Mouse (Mus musculus) liver, postnatal 0 days (tissue): Measurements from ENCODE around the gene Rph3al. TPM values are rescaled to one million over a fixed set of nuclear protein-coding genes. Genes with fewer than 3 reads are reported as not detected.

Experiments
- ATAC-seq: fragments of 200-750 bp; cut with Nextera tagmentation; 2 replicates; pipeline ENCODE4 v1.8.0; 2017; ENCODE audit warnings: mild to moderate bottlenecking, moderate library complexity
- DNase-seq: peaks from one replicate; pipeline ENCODE4 v3.0.0-alpha.2; 2016
- H3K27ac ChIP-seq: fragments of 300-500 bp; sonication (generic); 2 replicates; pipeline ENCODE4 v1.5.1; 2014; ENCODE audit warnings: antibody characterized with exemption, moderate library complexity, mild to moderate bottlenecking, low read depth
- H3K27me3 ChIP-seq: fragments of 300-500 bp; sonication (generic); 2 replicates; pipeline ENCODE4 v1.6.1; 2014; ENCODE audit warnings: low read length, control low read depth, mixed read lengths; ENCODE audit not compliant: insufficient read depth
- H3K36me3 ChIP-seq: fragments of 300-500 bp; sonication (generic); replicated peaks from 2 replicates; pipeline ENCODE4 v1.6.1; 2014; ENCODE audit warnings: mild to moderate bottlenecking, control low read depth, low read length, moderate library complexity, mixed read lengths; ENCODE audit not compliant: insufficient read depth
- H3K4me1 ChIP-seq: fragments of 300-500 bp; sonication (generic); 2 replicates; pipeline ENCODE4 v1.6.1; 2014; ENCODE audit warnings: antibody characterized with exemption, mild to moderate bottlenecking, control low read depth; ENCODE audit not compliant: insufficient read depth
- H3K4me2 ChIP-seq: fragments of 300-500 bp; sonication (generic); 2 replicates; pipeline ENCODE4 v1.6.1; 2014; ENCODE audit warnings: low read depth, mild to moderate bottlenecking, low read length, moderate library complexity, mixed read lengths
- H3K4me3 ChIP-seq: fragments of 300-500 bp; sonication (generic); 2 replicates; pipeline ENCODE4 v1.5.1; 2014; ENCODE audit warnings: low read depth, low read length
- H3K9ac ChIP-seq: fragments of 300-500 bp; sonication (generic); replicated peaks from 2 replicates; pipeline ENCODE4 v1.6.1; 2014; ENCODE audit warnings: mild to moderate bottlenecking, moderate library complexity
- H3K9me3 ChIP-seq: fragments of 300-500 bp; sonication (generic); 2 replicates; pipeline ENCODE4 v1.6.1; 2016; ENCODE audit warnings: mild to moderate bottlenecking, control low read depth, low read length, mixed read lengths
- CTCF ChIP-seq: sonication (generic); IDR thresholded peaks from 2 replicates; pipeline ENCODE4 v1.5.1; 2016; ENCODE audit warnings: antibody characterized with exemption, low read depth
- EP300 ChIP-seq: IDR thresholded peaks from 2 replicates; pipeline ENCODE4 v1.6.1; 2016; ENCODE audit warnings: antibody characterized with exemption, low read depth, mild to moderate bottlenecking
- WGBS: fragments of 180-500 bp; shearing (Covaris S2); extraction: QIAGEN DNeasy Blood & Tissue Kit; methylation state at CpG from one replicate; pipeline ENCODE4 v1.1.7; 2014; ENCODE audit not compliant: insufficient replicate concordance; 5-methylcytosine and 5-hydroxymethylcytosine counted together
- polyA plus RNA-seq: library from polyadenylated mRNA; unstranded; fragments of >200 nt; fragmentation: Nextera tagmentation; extraction: Ambion mirVana; gene quantifications from 2 replicates; pipeline ENCODE4 v1.2.1, GENCODE M21; 2015

Rph3al gene
- polyA plus RNA-seq, 1 experiment from 2014 or later, result 0.83 TPM

- ATAC-seq, result no peak
- DNase-seq, result no peak
- Histone ChIP-seq H3K27me3 (no peaks in the 10 kb centered on the region), H3K9ac (no peak overlapping the region), H3K27ac (no peak overlapping the region), H3K36me3 (no peaks in the 10 kb centered on the region), H3K9me3 (no peaks in the 10 kb centered on the region), H3K4me3 (no peak overlapping the region), H3K4me1 (no peaks in the 10 kb centered on the region), H3K4me2 (no peak overlapping the region)
- 65% methylated on average over 6 of the region's 6 CpGs for WGBS
- no peak for TF ChIP-seq CTCF
- no peak for TF ChIP-seq EP300
Observed at GRCm38 (mm10) chr11:75919139-75919538, 19.1 kb downstream of the Rph3al start.

GRCm38 (mm10) chr11:75917340-75917739 lies 20.9 kb downstream of the Rph3al start:
- H3K4me1 ChIP-seq, result no peaks in the 10 kb centered on the region
- H3K4me2 ChIP-seq, result no peak overlapping the region
- H3K27me3 ChIP-seq, result no peaks in the 10 kb centered on the region
- 52% methylated on average over 3 of the region's 3 CpGs for WGBS
- H3K27ac ChIP-seq, result no peak overlapping the region
- no peak overlapping the region for H3K4me3 ChIP-seq
- H3K9ac ChIP-seq, result no peak overlapping the region
- no peaks in the 10 kb centered on the region for H3K9me3 ChIP-seq
- no peak for DNase-seq
- TF ChIP-seq CTCF, result no peak
- TF ChIP-seq EP300, result no peak
- H3K36me3 ChIP-seq, result no peaks in the 10 kb centered on the region
- no peak for ATAC-seq

DNA sequence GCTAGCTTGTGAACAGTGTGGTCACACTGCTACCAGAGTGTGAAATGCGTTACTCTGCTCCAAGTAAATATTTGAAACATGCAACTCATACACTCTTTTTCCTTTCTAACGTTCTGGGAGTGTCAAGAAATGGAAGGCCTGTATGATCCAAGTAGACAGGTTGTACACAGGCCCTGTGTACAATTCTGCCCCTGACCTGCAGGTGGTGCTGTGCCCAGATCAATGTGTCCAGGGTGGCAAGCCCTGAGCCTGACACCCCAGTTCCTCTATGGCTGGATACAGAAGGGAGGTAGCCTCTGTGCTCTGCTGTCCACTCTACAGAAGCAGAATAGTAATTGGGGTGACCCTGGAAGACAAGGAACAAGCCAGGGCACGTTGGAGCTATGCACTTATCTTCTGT lies 24.3 kb downstream of the Rph3al start:
- H3K4me2 ChIP-seq, result no peak overlapping the region
- H3K9ac ChIP-seq, result no peak overlapping the region
- H3K27me3 ChIP-seq, result no peaks in the 10 kb centered on the region
- TF ChIP-seq EP300 (no peak), CTCF (peak; percentile 89)
- ATAC-seq (peak; percentile 61; the same call in 1 of the 2 replicates), DNase-seq (peak; percentile 77)
- H3K9me3 ChIP-seq, result no peaks in the 10 kb centered on the region
- no peak overlapping the region for H3K4me3 ChIP-seq
- 40% methylated on average over 3 of the region's 3 CpGs for WGBS
- no peaks in the 10 kb centered on the region for H3K36me3 ChIP-seq
- H3K4me1 ChIP-seq, result no peaks in the 10 kb centered on the region
- H3K27ac ChIP-seq, result no peak overlapping the region

DNA sequence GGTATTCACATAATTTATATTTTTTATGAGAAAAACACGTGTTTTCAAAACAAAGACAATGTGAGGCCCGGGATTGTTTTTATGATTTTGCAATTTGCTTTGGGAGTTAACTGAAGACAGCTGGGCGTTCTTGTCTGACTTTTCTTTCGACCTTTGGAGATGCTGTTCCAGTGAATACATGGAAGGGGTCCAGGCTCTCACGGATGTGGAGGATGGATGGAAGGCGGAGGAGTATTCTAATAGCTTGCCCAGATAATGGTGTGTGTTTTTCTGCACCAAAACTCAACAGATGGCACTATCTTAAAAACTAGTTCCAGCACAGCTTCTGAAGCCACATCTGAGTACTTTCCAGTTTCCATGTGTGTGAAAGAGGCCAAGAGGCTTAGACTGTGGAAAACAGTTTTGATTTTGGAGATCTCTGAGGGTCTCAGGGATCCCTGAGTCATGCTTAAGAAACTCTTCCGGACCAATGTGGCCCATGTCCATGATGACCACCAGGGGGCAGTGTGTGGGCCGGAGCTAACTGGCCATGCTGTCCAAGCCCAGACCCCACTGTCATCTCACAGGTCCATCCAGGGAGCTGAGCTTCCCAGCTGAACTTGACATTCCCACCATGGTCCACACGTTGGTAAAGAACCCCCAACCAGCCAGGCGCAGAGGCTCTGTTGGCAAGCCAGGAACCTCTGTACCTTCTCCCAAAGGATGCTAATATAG lies 25.1 kb downstream of the Rph3al start:
- no peak overlapping the region for H3K27ac ChIP-seq
- ATAC-seq, result no peak

GRCm38 (mm10) chr11:75911962-75912361 lies 26.3 kb downstream of the Rph3al start:
- H3K4me3 ChIP-seq, result no peak overlapping the region

More for the DNA sequence above, 25.1 kb downstream of the Rph3al start:
- Histone ChIP-seq H3K4me3 (no peak overlapping the region), H3K27me3 (no peaks in the 10 kb centered on the region), H3K36me3 (no peaks in the 10 kb centered on the region), H3K9ac (no peak overlapping the region), H3K4me1 (no peaks in the 10 kb centered on the region), H3K9me3 (no peaks in the 10 kb centered on the region), H3K4me2 (no peak overlapping the region)
- 46% methylated on average over 10 of the region's 10 CpGs for WGBS
- TF ChIP-seq CTCF (peak; percentile 95), EP300 (no peak)
- peak; percentile 78 for DNase-seq

DNA sequence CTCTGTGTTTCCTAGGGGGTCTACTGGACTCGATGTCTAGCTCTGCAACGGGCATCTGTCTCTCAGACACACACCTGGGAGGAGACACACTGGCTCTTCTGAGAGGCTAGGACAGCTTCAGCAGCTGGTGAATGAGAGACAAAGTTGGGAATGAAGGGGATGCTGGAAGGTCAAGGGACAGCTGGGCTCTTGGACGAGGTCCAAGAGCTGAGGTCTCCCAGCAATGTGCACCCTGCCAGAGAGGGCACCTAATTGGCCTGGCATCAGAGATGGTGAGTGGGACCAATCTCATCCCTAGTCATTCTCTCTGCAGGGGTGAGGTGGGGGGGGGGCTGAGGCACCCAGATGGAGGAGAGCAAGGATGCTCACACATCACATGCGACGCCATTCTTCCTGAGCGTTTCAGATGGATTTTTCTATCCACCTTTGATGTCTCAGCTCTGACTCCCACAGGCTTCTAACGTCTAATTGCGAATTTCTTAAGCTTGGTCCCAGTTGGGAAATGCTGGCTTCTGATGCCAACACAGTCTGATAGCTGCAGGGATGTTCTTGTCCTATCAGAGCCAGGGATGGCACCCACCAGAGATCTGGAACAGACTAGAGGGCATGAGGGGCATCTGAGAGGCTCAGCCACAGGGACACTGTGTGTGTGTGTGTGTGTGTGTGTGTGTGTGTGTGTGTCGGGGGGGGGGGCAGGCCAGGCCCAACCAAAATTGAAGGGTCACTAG lies 28.4 kb downstream of the Rph3al start:
- ATAC-seq (no peak), DNase-seq (no peak)
- H3K27me3 ChIP-seq, result no peaks in the 10 kb centered on the region
- no peak overlapping the region for H3K27ac ChIP-seq
- H3K4me3 ChIP-seq, result no peak overlapping the region
- H3K4me1 ChIP-seq, result no peaks in the 10 kb centered on the region
- no peaks in the 10 kb centered on the region for H3K9me3 ChIP-seq
- H3K9ac ChIP-seq, result no peak overlapping the region
- 80% methylated on average over 8 of the region's 9 CpGs for WGBS
- no peaks in the 10 kb centered on the region for H3K36me3 ChIP-seq
- H3K4me2 ChIP-seq, result no peak overlapping the region
- no peak for TF ChIP-seq EP300

More at GRCm38 (mm10) chr11:75911962-75912361, 26.3 kb downstream of the Rph3al start:
- ATAC-seq (no peak), DNase-seq (no peak)
- TF ChIP-seq EP300 (no peak), CTCF (peak; percentile 40)
- no peak overlapping the region for H3K27ac ChIP-seq
- no peak overlapping the region for H3K9ac ChIP-seq
- no peaks in the 10 kb centered on the region for H3K27me3 ChIP-seq
- H3K4me1 ChIP-seq, result no peaks in the 10 kb centered on the region
- H3K4me2 ChIP-seq, result no peak overlapping the region
- no peaks in the 10 kb centered on the region for H3K9me3 ChIP-seq
- 69% methylated on average over 1 of the region's 1 CpGs for WGBS
- no peaks in the 10 kb centered on the region for H3K36me3 ChIP-seq
